Mouse (Mus musculus): ENCODE measurements around the gene Wnt5b.

DNA sequence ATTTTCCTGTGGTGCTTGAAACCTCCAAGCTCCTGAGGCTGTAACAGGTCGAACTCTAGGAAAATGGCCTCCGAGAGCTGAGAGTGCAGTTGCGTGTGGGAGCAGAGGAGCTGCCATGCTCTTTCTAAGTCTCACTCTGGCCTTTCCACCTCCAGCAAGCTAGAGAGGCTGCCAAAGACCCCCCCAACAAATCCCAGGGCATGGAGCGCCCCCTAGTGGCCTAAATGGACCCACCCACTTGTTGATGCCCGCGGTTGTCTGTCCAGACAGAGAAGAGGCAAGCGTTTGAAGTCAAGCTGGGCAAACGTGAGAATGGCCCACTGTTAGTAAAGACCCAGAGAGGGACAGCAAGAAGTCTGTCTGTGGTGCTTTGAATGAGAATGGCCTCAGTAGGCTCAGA, 10.3 kb upstream of the Wnt5b start:
- TF ChIP-seq CTCF (IDR thresholded peaks at IDR 0.05; ENCODE audit: borderline replicate concordance, extremely low read depth, insufficient read depth, insufficient read length) (peak; percentile 23; the same call in 1 of the 2 replicates), POLR2A (IDR thresholded peaks at IDR 0.05; ENCODE audit: borderline replicate concordance, extremely low read depth, insufficient read depth, insufficient read length, poor library complexity, severe bottlenecking) (no peak)

Data from brain, embryonic 14.5 days (tissue).